Mouse (Mus musculus) MEL (cell line): ENCODE measurements around the gene Shc4.

Experiments used
- CTCF ChIP-seq, 3 experiments: IDR thresholded peaks in 2 of 3; conservative IDR thresholded peaks in 1 of 3; 2 replicates each; pipeline ENCODE4 v1.5.1; 2011 to 2012; ENCODE audit warnings: low read length in 3 of 3, low read depth in 2 of 3, mild to moderate bottlenecking in 2 of 3, improper control_type of control experiment in 1 of 3, inconsistent platforms in 1 of 3, mixed read lengths in 1 of 3, moderate library complexity in 1 of 3; ENCODE audit not compliant: control insufficient read depth in 1 of 3, insufficient read depth in 1 of 3, poor library complexity in 1 of 3, severe bottlenecking in 1 of 3
- GABPA ChIP-seq: IDR thresholded peaks from 2 replicates; pipeline ENCODE4 v1.6.1; 2012; ENCODE audit warnings: low read depth, mild to moderate bottlenecking, inconsistent platforms, low read length, improper control_type of control experiment, moderate library complexity
- GATA1 ChIP-seq: IDR thresholded peaks from 2 replicates; pipeline ENCODE4 v1.6.1; 2011; ENCODE audit warnings: low read depth, low read length, improper control_type of control experiment
- MXI1 ChIP-seq: IDR thresholded peaks from 2 replicates; pipeline ENCODE4 v1.6.1; 2011; ENCODE audit warnings: mild to moderate bottlenecking, low read depth, low read length, improper control_type of control experiment
- MYB ChIP-seq: IDR thresholded peaks from 2 replicates; pipeline ENCODE4 v1.6.1; 2011; ENCODE audit warnings: mild to moderate bottlenecking, low read depth, low read length, improper control_type of control experiment
- POLR2A ChIP-seq, 2 experiments: IDR thresholded peaks; 2 replicates each; pipeline ENCODE4 v1.6.1; 2011 to 2012; ENCODE audit warnings: low read length in 2 of 2, mild to moderate bottlenecking in 2 of 2, control low read depth in 1 of 2, improper control_type of control experiment in 1 of 2, low read depth in 1 of 2, moderate library complexity in 1 of 2; ENCODE audit not compliant: control insufficient read depth in 1 of 2, insufficient read depth in 1 of 2, poor library complexity in 1 of 2
- RCOR1 ChIP-seq: IDR thresholded peaks from 2 replicates; pipeline ENCODE4 v1.6.1; 2012; ENCODE audit warnings: low read depth, mild to moderate bottlenecking, inconsistent platforms, low read length, improper control_type of control experiment
- TBP ChIP-seq: IDR thresholded peaks from 2 replicates; pipeline ENCODE4 v1.8.0; 2011; ENCODE audit warnings: low read depth, low read length, improper control_type of control experiment
- USF1 ChIP-seq: IDR thresholded peaks from 2 replicates; pipeline ENCODE4 v1.6.1; 2014; ENCODE audit warnings: low read depth, mild to moderate bottlenecking, inconsistent platforms, low read length, improper control_type of control experiment, moderate library complexity
- USF2 ChIP-seq, 2 experiments: IDR thresholded peaks; 2 replicates each; pipeline ENCODE4 v1.6.1; 2011 to 2012; ENCODE audit warnings: improper control_type of control experiment in 2 of 2, low read length in 2 of 2, borderline replicate concordance in 1 of 2, inconsistent platforms in 1 of 2, low read depth in 1 of 2, mild to moderate bottlenecking in 1 of 2; ENCODE audit not compliant: insufficient read depth in 1 of 2
- ZKSCAN1 ChIP-seq: IDR thresholded peaks from 2 replicates; pipeline ENCODE4 v1.6.1; 2012; ENCODE audit warnings: low read depth, mild to moderate bottlenecking, inconsistent platforms, low read length, improper control_type of control experiment, moderate library complexity
- ZNF384 ChIP-seq: IDR thresholded peaks from 2 replicates; pipeline ENCODE4 v1.6.1; 2012; ENCODE audit warnings: low read depth, mild to moderate bottlenecking, inconsistent platforms, low read length, improper control_type of control experiment

DNA sequence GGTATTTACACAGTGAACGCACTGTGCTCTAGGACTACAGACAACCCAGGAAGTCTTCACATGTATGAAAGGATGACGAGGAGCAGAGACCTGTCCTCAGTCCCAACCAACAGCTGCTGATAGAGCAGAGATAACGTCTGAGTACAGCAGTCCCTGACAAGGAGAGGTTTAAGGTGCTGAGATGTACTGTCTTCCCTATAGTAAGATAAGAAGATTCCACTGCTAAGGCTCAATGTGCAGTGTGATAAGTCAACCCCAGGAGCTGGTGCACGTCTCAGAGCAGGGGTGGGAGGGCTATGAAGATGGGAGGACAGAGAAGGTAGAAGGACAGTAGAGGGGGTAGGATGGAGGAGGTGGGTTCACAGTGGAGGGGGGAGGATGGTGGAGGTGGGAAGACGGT, 142.9 kb downstream of the Shc4 start:
- TF ChIP-seq ZKSCAN1 (no peak), CTCF (IDR thresholded peaks at IDR 0.05 in 2 of 3, conservative IDR thresholded peaks at IDR 0.05 in 1 of 3; ENCODE audit: control insufficient read depth in 1 of 3, insufficient read depth in 1 of 3, low read depth in 2 of 3, low read length in 3 of 3, poor library complexity in 1 of 3, severe bottlenecking in 1 of 3) (no peak), MYB (no peak), POLR2A (IDR thresholded peaks at IDR 0.05; ENCODE audit: control insufficient read depth in 1 of 2, insufficient read depth in 1 of 2, low read depth in 1 of 2, low read length in 2 of 2, poor library complexity in 1 of 2) (no peak), ZNF384 (no peak), USF1 (no peak), USF2 (IDR thresholded peaks at IDR 0.05; ENCODE audit: borderline replicate concordance in 1 of 2, insufficient read depth in 1 of 2, low read depth in 1 of 2, low read length in 2 of 2) (no peak), TBP (no peak), GABPA (no peak), GATA1 (no peak), MXI1 (no peak), RCOR1 (no peak)
